Mouse (Mus musculus) T-helper 17 cell (primary cell): ENCODE measurements around the gene Atp2a3.

ENCODE experiments used
- in situ Hi-C, 2 experiments: fragments of 300-600 bp; cut with MboI, MseI; formaldehyde crosslinking; loops; 1 replicate in 1 of 2; 2 replicates in 1 of 2; pipeline ENCODE4 v1.15.1; 2025; ENCODE audit warnings: high pct_unique_total_duplicates in 2 of 2

Gene Atp2a3

GRCm38 (mm10) chr11:73001029-73001428 lies 40.1 kb downstream of the Atp2a3 start:
- in situ Hi-C loops = loop anchor here (5.0 to 10.0 kb wide), 3 partner anchors 36 to 1676 kb away; no protein-coding TSS in a partner anchor

GRCm38 (mm10) chr11:73006377-73006776 lies 45.4 kb downstream of the Atp2a3 start:
- in situ Hi-C loops = loop anchor here in 1 of 2 experiments (10.0 kb wide), 1 partner anchor 1682 kb away; no protein-coding TSS in a partner anchor

- in situ Hi-C loops = loop anchor here in 1 of 2 experiments (10.0 kb wide), 1 partner anchor 1682 kb away; no protein-coding TSS in a partner anchor
Observed at GRCm38 (mm10) chr11:73007113-73007512, 46.1 kb downstream of the Atp2a3 start.

GRCm38 (mm10) chr11:73007698-73008481 lies 46.9 kb downstream of the Atp2a3 start:
- in situ Hi-C loops = loop anchor here in 1 of 2 experiments (10.0 kb wide), 1 partner anchor 1683 kb away; no protein-coding TSS in a partner anchor

GRCm38 (mm10) chr11:73008826-73009225 lies 47.9 kb downstream of the Atp2a3 start:
- in situ Hi-C loops = loop anchor here in 1 of 2 experiments (10.0 kb wide), 1 partner anchor 1684 kb away; no protein-coding TSS in a partner anchor

- in situ Hi-C loops = loop anchor here in 1 of 2 experiments (5.0 to 10.0 kb wide), 2 partner anchors 38 to 1685 kb away; partner anchors contain the start of gene Ncbp3
Observed at GRCm38 (mm10) chr11:73009531-73010274, 48.7 kb downstream of the Atp2a3 start.

- in situ Hi-C loops = loop anchor here in 1 of 2 experiments (5.0 kb wide), 1 partner anchor 33 kb away; the partner anchor contains the start of gene Ncbp3
Observed at GRCm38 (mm10) chr11:73013981-73014380, 53.0 kb downstream of the Atp2a3 start.

- in situ Hi-C loops = loop anchor here in 1 of 2 experiments (5.0 kb wide), 1 partner anchor 32 kb away; the partner anchor contains the start of gene Ncbp3
Observed at GRCm38 (mm10) chr11:73014831-73015344, 53.9 kb downstream of the Atp2a3 start.

GRCm38 (mm10) chr11:73015391-73016102 lies 54.6 kb downstream of the Atp2a3 start:
- in situ Hi-C loops = no loop called here

GRCm38 (mm10) chr11:73016103-73016420 lies 55.1 kb downstream of the Atp2a3 start:
- in situ Hi-C loops = no loop called here

GRCm38 (mm10) chr11:73018471-73019146 lies 57.6 kb downstream of the Atp2a3 start, which contains the start of gene Camkk1:
Camkk1 (plus strand) TSS chr11:73019008.
- in situ Hi-C loops = no loop called here

GRCm38 (mm10) chr11:73019147-73019795 lies 58.3 kb downstream of the Atp2a3 start:
- in situ Hi-C loops = no loop called here

- in situ Hi-C loops = no loop called here
Observed at GRCm38 (mm10) chr11:73020953-73021800, 60.2 kb downstream of the Atp2a3 start.

- in situ Hi-C loops = no loop called here
Observed at GRCm38 (mm10) chr11:73023099-73023498, 62.1 kb downstream of the Atp2a3 start.

GRCm38 (mm10) chr11:73023827-73024226 lies 62.9 kb downstream of the Atp2a3 start:
- in situ Hi-C loops = no loop called here

- in situ Hi-C loops = no loop called here
Observed at GRCm38 (mm10) chr11:73024236-73024904, 63.4 kb downstream of the Atp2a3 start.

- in situ Hi-C loops = no loop called here
Observed at GRCm38 (mm10) chr11:73026961-73027360, 66.0 kb downstream of the Atp2a3 start.

- in situ Hi-C loops = no loop called here
Observed at GRCm38 (mm10) chr11:73030821-73031498, 70.0 kb downstream of the Atp2a3 start.
